Mouse (Mus musculus): Measurements from ENCODE around the gene Acsbg1.

Gene Acsbg1

DNA sequence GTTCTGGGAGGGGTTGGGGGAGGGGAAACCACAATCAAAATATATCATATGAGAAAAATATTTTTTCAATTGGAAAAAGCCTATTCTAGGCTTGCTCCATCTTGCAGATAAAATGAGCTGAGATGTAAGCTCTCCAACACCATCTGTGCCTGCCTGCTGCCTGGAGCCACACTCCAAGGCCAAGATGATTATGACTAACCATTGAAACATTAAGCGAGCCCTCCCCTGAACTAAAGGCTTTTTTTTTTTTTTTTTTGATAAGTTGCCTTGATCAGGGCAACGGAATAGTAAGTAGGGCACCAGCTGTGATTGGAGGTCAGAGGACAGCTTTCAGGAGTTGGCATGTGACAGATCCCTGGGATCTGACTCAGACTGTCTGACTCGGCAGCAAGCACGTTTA is 6.8 kb upstream of the Acsbg1 start:
- no peak for DNase-seq (ENCODE audit: low spot score)

DNA sequence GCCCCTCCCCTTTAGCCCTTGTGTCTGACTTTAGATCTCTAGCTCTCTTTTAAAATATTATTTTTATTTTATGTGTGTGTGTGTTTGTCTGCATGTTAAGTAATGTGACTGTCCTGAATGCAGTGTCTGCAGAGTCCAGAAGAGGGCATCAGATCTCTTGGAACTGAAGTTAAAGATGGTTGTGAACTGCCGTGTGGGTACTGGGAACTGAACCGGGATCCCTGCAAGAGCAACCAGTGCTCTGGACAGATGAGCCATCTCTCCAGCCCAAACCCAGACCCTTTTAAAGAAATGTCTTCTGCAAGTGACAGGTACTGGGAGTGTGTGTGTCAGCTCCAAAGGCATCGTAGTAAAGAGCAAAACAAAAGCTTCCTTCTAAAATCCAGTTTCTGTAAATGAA is 4.4 kb upstream of the Acsbg1 start:
- DNase-seq (ENCODE audit: low spot score), result no peak

- DNase-seq (ENCODE audit: low spot score), result no peak
Observed at GRCm38 (mm10) chr9:54664358-54664757, 2.7 kb upstream of the Acsbg1 start.

DNA sequence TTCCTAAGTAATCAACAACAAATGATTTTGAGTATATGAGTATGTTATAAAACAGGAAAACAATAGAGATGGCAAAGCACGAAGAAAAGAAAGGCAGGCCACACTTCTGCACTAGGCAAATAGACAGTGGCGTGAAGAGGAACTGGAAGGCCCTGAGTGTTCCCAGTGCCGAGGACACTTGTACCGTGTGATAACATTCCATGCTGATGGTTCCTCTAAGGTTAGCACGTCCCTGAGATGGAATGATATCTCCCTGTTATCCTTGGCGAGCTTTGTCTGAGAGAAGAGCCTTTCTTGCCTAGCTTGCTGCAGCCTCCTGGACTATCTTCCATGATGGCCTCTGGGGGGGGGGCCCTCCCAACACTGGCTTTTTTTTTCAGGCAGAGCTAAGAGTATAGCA is 2.9 kb downstream of the Acsbg1 start:
- DNase-seq (ENCODE audit: low spot score), result no peak

GRCm38 (mm10) chr9:54656402-54656801 is 5.3 kb downstream of the Acsbg1 start:
- no peak for DNase-seq (ENCODE audit: low spot score)

GRCm38 (mm10) chr9:54655846-54656245 is 5.8 kb downstream of the Acsbg1 start:
- DNase-seq (ENCODE audit: low spot score), result no peak

DNA sequence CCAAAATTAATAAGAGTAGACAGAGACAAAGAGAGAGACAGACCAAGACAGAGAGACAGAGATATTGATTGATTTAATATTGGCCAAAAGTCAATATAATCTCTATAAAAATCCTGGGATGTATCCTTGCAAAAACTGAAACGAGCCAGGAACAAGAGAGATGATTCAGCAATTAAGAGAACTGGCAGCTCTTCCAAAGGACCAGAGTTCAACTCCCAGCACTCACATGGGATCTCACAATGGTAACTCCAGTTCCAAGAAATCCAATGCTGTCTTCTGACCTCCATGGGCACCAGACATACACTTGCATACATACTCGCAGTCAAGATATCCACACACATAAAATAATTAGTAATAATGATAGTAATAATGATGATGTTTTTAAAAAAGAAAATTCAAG is 8.9 kb downstream of the Acsbg1 start:
- DNase-seq (ENCODE audit: low spot score), result no peak

DNA sequence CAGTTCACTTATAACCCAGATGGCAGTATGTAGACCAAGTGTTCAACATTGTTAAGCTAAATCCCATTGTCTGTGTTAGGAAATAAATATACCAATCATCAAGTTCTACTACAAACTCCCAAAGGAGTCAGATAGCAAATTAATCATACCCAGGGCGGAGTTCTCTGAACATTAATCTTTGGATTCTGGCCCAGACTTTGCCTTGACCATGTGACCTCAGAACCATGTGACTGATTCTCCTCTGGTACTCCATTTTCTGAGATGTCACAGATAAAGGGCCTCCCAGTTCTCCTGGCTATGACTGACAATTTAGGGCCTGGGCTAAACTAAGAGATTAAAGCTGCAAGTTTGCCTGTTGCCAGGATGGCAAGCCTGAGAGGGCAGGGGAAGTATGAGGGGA is 12.3 kb downstream of the Acsbg1 start:
- no peak for DNase-seq (ENCODE audit: low spot score)

DNA sequence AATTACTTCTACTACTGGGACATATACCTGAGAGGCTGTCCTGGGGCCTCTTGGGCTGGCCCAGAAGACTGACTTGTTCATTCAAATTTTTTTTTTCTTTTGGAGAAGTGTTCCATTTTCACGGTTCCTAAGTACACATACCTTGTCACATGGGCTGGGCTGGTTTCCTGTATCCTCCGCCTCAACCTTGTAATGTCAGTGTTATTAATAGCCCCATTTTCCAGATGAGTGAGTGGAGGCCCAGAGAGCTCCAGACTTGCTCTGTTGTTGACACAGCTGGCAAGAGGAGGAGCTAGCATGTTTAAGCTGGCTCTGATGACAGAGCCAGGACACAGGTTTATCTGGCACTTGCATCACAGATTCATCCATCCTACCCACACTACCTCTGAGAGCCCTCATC is 14.2 kb downstream of the Acsbg1 start:
- no peak for DNase-seq (ENCODE audit: low spot score)

DNA sequence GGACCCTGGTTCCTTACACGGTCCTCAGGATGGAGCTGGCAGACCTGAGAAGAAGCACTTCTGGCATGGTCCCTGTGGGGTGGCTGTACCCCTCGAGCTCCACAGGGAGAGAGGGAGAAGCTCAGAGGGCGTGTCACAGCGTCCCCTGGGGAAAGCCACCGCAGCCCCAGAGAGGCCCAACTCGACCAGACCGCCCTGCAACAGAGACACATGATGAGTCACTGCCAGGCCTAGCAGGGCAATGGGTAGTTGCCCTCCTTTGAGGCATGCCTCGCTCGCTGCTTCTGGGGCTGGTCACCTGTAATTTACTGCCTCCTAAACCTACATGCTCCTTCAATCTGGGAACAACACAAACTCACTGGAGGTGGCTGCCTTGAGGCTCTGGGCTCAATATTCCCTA is 15.4 kb downstream of the Acsbg1 start:
- DNase-seq (ENCODE audit: low spot score), result no peak

GRCm38 (mm10) chr9:54645530-54645929 is 16.1 kb downstream of the Acsbg1 start:
- no peak for DNase-seq (ENCODE audit: low spot score)

DNA sequence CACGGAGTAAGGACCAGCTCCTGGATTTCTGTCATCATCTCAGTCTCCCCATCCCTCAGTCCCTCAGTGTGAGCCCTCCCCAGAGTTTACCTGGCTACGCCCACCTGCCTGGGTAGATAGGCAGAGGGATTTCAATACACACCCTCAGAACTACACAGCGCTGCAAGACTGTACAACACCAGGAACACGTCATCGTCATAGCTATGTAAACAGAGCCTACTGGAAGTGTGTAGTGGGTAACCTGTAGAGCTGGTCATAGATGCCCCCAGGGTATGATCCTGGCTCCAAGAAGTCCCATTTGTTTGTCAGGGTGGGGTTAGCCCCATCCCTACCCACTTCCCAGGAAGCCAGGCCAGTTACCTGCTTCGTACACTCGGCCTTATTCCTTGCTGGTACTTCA is 18.5 kb downstream of the Acsbg1 start:
- no peak for DNase-seq (ENCODE audit: low spot score)

DNA sequence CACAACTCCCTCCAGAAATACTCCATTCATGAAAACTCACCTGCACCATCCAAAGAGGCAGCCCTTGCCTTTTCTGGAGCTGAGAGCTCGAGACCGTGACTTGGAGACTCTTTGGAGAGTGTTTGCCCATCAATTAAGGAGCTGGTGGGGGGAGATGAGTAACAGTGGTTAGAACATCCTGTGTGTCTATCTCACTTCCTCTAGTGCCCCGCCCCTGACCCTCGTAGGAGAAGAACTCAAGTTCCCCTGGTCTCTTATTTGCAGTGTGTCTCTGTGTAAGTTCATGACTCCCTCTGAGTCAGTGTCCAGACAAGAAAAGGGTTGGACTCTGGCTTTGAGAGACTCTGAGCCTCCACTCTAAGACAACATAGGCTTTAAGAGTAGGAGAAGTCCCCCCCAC is 19.1 kb downstream of the Acsbg1 start:
- no peak for DNase-seq (ENCODE audit: low spot score)

DNA sequence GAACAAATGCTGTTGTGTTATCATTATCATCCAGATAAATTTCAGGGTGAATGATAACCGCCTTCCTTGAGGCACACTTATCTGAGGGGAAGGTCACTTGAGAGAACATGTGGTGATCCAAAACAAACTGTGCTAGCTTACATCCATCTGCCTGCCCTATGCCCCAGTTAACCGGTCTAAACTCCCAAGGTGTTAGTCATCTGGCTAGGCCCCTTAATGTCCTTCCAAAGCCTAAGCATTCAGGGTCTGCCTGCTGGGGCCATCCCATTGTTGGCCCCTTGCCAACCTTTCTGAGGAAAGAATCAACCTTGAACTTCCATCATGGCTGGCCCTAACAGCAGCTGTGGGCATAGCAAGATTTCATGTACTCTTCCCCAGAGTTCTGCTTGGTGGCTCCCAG is 19.5 kb downstream of the Acsbg1 start:
- no peak for DNase-seq (ENCODE audit: low spot score)

GRCm38 (mm10) chr9:54641548-54641947 is 20.1 kb downstream of the Acsbg1 start:
- DNase-seq (ENCODE audit: low spot score), result no peak

GRCm38 (mm10) chr9:54639192-54639591 is 22.5 kb downstream of the Acsbg1 start:
- DNase-seq (ENCODE audit: low spot score), result no peak

DNA sequence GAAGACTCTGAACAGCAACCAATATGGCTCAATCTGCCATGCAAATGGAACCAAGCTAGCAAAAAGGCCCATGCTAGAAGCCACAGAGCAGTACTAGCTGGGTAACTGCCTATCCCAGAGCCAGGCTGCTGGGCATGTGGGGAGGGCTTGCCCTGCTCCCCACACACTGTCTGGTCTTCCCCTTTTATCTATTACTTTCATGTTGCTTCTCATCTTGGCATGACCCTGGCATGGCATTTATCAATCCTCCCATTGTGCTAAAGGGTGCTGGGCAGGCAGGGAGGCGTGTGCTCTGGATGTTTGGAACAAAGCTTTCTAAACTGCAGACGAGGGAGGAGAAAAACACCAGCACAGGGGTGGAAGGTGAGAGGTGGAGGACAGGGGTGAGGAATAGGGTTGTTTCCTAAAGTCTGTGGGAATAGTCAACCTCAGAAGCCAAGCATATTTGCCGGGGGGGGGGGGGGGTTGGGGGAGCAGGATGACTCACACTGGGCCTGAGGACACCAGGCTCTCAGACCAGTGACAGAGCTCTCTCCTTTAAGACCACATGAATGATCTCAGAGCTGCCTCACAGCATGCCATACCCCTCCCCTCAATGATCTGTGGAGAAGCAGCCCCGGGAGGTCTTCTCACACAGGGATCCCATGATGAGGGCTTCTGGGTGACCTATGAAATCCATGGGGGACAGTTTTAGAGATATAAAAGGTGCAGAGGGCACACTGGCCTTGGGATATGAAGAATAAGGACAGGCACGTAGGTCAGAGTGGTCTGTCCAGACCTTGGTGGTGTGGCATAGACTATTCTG is 24.0 kb downstream of the Acsbg1 start:
- no peak for DNase-seq (ENCODE audit: low spot score)

DNA sequence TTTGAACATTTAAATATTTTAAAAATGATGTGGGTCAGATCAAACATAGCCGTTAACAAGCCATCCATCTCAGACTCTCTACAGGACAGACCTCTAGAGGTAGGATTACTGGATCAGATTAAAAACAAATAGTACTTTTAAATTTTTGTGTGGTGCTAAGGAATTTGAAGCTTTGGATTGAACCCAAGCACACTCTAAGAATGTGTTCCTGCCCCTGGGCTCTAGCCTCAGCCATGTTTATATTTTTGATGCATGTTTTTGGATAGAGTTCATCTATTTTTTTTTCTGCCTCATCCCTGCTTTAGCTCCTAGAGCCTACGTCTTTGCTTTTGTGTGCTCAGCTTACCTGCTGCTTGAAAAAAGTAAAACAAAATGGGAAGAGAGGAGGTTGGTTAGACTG is 28.3 kb downstream of the Acsbg1 start:
- DNase-seq (ENCODE audit: low spot score), result no peak

- DNase-seq (ENCODE audit: low spot score), result no peak
Observed at GRCm38 (mm10) chr9:54630905-54631304, 30.8 kb downstream of the Acsbg1 start.

DNA sequence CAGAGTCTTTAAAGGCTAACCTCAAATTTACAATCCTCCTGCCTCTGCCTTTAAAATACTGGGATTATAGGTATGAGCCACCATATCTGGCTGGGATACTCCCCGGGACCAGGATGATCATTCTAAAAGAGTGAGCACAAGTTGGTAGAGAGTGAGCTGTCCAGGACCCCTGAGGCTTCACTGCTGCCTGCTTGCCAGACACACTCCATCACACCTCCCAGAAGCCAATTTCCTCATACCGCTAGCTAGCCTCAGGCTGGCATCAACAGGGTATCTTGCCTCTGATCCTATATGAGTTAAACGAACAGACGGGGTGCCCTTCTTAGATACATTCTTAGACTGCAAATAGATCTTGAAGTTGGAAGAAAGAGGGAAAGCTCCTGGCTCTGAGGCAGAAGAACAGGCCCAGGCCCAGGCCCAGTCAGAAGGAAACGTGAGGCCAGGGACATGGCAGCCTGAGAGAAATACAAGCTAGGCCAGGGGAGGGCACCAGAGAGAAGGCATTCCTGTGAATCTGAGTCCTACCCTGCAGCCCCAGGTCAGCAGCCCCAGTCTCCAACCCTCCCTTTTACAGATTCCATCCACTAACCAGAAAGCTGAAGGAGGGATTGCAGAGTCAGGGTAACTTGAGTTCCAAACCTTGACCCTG is 31.9 kb downstream of the Acsbg1 start:
- no peak for DNase-seq (ENCODE audit: low spot score)

DNA sequence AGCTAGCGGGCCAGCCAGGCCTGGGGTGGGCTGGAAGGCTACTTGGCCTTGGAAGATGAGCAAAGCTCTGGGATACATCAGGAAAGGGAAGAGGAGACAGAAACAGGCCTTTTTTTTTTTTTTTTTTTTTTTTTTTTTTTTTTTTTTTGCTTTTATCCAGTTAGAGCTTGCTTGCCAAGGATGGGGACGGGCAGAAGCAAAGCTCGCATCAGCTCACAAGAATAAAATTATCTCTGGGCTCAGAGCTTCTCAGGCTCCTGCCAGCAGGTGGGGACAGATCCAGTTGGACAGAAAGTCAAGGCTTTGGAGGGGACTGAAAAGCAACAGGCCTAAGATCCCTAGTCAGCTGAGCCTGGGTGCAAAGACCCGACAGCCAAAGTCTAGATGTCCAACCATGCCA is 32.9 kb downstream of the Acsbg1 start:
- DNase-seq (ENCODE audit: low spot score), result no peak

GRCm38 (mm10) chr9:54627240-54627639 is 34.4 kb downstream of the Acsbg1 start:
- DNase-seq (ENCODE audit: low spot score), result no peak

DNA sequence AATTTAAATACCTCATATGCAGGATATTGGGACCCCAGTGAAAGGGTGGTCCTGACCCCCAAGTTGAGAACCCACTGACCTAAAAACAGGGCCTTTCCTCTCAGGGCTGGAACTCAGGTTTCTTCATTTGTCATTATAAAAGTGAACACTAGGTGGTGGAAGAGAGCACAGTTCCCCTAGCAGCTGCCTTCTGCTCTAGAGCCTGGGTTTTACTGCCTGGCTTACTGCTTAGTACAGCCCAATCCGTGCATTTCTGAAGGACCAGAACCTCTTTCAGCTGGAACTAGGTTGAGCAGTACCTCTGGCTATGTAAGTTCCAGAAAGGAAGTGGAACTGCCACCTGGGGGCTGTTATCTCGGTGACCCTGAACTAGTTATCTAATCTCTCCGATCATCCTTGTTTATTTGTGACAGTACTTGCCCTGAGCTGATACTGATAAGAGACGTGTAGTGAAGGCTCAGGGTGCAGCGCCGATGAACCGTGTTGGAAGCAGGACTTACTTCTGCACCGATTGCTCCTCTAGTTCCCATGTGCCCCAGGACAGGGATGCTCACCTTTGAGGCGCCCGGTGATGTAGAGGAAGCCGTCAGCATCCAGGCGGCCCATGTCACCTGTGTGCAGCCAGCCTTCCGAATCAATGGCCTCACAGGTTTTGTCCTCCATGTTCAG is 47.4 kb downstream of the Acsbg1 start:
- peak; percentile 92 for DNase-seq (ENCODE audit: low spot score)

Measured in retina, embryonic 14.5 days (tissue).